Mouse (Mus musculus) small intestine, adult 2 months (tissue): ENCODE results near the gene Mypn. TPM values are rescaled to one million over a fixed set of nuclear protein-coding genes. Genes with fewer than 3 reads are reported as not detected.

Experiments used
- H3K27ac ChIP-seq: fragments of 200-500 bp; 2 replicates; pipeline ENCODE4 v1.5.1; 2012; ENCODE audit warnings: low read depth, low read length, control low read depth, inconsistent platforms; ENCODE audit not compliant: insufficient read depth
- H3K27me3 ChIP-seq: fragments of 200-500 bp; 2 replicates; pipeline ENCODE4 v1.6.1; 2012; ENCODE audit warnings: mild to moderate bottlenecking, moderate library complexity, low read length, inconsistent platforms; ENCODE audit not compliant: control insufficient read depth, insufficient read depth
- H3K36me3 ChIP-seq: fragments of 200-500 bp; 2 replicates; pipeline ENCODE4 v1.6.1; 2012; ENCODE audit warnings: mild to moderate bottlenecking, low read length, control low read depth, inconsistent platforms; ENCODE audit not compliant: control insufficient read depth, insufficient read depth
- H3K4me1 ChIP-seq: fragments of 200-500 bp; 2 replicates; pipeline ENCODE4 v1.6.1; 2012; ENCODE audit warnings: low read length, inconsistent platforms, mixed read lengths; ENCODE audit not compliant: control insufficient read depth, insufficient read depth, insufficient read length
- H3K4me3 ChIP-seq: fragments of 200-500 bp; 2 replicates; pipeline ENCODE4 v1.5.1; 2012; ENCODE audit warnings: low read depth, mild to moderate bottlenecking, control low read depth, inconsistent platforms, low read length, moderate library complexity
- CTCF ChIP-seq: fragments of 200-500 bp; IDR thresholded peaks from 2 replicates; pipeline ENCODE4 v1.5.1; 2012; ENCODE audit warnings: low read depth, mild to moderate bottlenecking, control low read depth, inconsistent platforms, low read length, moderate library complexity, mixed read lengths; ENCODE audit not compliant: insufficient replicate concordance, insufficient read length; ENCODE audit errors: extremely low read depth
- POLR2A ChIP-seq: fragments of 200-500 bp; IDR thresholded peaks from 2 replicates; pipeline ENCODE4 v1.6.1; 2012; ENCODE audit warnings: low read depth, mild to moderate bottlenecking, control low read depth, inconsistent platforms, low read length, moderate library complexity
- WGBS: fragments of 180-500 bp; shearing (Covaris S2); methylation state at CpG from one replicate; pipeline ENCODE4 v1.1.7; 2018; 5-methylcytosine and 5-hydroxymethylcytosine counted together
- polyA plus RNA-seq: library from polyadenylated mRNA; depleted of rRNA; stranded (reverse); fragments of >200 nt; gene quantifications from 2 replicates; pipeline ENCODE4 v1.2.3, GENCODE M21; 2012

The Mypn gene
- polyA plus RNA-seq, 1 experiment = 0.05 TPM

GRCm38 (mm10) chr10:63201534-63201933 is 2.2 kb downstream of the Mypn start:
- Histone ChIP-seq H3K4me1 (no peaks in the 10 kb centered on the region), H3K27me3 (no peaks in the 10 kb centered on the region), H3K4me3 (no peak overlapping the region), H3K36me3 (no peaks in the 10 kb centered on the region), H3K27ac (no peak overlapping the region)
- WGBS = 78% methylated on average over 8 of the region's 8 CpGs
- TF ChIP-seq POLR2A (no peak), CTCF (no peak)

DNA sequence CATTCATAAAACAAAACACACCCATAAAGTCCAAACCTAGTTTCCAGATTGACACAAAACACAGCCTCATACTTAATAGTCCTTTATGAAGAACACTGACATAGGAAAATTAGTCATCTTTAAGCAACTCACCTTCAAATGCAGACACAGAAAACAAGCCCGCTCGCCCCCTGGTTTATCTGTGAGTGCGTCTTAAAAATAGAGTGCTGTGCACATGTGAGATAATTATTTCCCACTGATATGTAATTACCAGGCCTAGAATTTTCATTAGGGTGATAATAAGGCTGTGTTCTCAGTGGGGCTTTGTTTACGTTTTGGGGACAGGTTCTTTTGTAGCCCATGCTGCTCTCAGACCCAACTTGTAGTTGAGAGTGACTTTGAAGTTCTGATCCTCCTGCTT is 4.7 kb downstream of the Mypn start:
- Histone ChIP-seq H3K36me3 (no peaks in the 10 kb centered on the region), H3K27me3 (no peaks in the 10 kb centered on the region), H3K4me1 (no peaks in the 10 kb centered on the region), H3K4me3 (no peak overlapping the region), H3K27ac (no peak overlapping the region)
- TF ChIP-seq POLR2A = no peak
- no peak for TF ChIP-seq CTCF
- 78% methylated on average over 4 of the region's 4 CpGs for WGBS

- no peaks in the 10 kb centered on the region for H3K36me3 ChIP-seq
- 85% methylated on average over 14 of the region's 14 CpGs for WGBS
- H3K27ac ChIP-seq = no peak overlapping the region
- no peak for TF ChIP-seq POLR2A
- TF ChIP-seq CTCF = no peak
- no peaks in the 10 kb centered on the region for H3K4me1 ChIP-seq
- no peak overlapping the region for H3K4me3 ChIP-seq
- H3K27me3 ChIP-seq = no peaks in the 10 kb centered on the region
Observed at GRCm38 (mm10) chr10:63192736-63193135, 11.0 kb downstream of the Mypn start.

GRCm38 (mm10) chr10:63192276-63192675 is 11.5 kb downstream of the Mypn start:
- TF ChIP-seq CTCF = no peak
- no peak for TF ChIP-seq POLR2A
- no peaks in the 10 kb centered on the region for H3K4me1 ChIP-seq
- 79% methylated on average over 18 of the region's 18 CpGs for WGBS
- no peaks in the 10 kb centered on the region for H3K27me3 ChIP-seq
- H3K4me3 ChIP-seq = no peak overlapping the region
- H3K36me3 ChIP-seq = no peaks in the 10 kb centered on the region
- no peak overlapping the region for H3K27ac ChIP-seq

DNA sequence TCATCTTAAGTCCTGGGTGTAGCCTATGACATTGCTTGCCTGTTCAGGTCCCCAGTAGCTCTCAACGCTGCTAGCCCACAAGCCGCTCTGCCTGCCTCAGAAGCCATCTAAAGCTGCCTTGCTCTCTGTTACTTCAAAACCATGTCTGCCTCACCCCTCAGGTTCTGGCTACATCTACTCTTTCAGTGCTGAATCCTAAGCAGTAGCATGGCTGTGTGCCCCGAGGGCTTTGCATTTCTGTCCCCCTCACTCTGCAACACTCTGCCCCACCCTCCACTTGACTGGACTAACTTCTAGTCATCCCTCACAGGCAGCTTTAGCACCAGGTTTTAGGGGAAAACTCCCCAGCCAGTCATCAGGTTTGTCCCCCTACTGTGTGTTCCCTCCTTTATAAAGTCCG is 19.3 kb downstream of the Mypn start:
- H3K27ac ChIP-seq = no peak overlapping the region
- 77% methylated on average over 4 of the region's 4 CpGs for WGBS
- H3K4me1 ChIP-seq = no peaks in the 10 kb centered on the region
- H3K4me3 ChIP-seq = no peak overlapping the region
- no peak for TF ChIP-seq POLR2A
- no peak for TF ChIP-seq CTCF
- no peaks in the 10 kb centered on the region for H3K27me3 ChIP-seq
- no peaks in the 10 kb centered on the region for H3K36me3 ChIP-seq

DNA sequence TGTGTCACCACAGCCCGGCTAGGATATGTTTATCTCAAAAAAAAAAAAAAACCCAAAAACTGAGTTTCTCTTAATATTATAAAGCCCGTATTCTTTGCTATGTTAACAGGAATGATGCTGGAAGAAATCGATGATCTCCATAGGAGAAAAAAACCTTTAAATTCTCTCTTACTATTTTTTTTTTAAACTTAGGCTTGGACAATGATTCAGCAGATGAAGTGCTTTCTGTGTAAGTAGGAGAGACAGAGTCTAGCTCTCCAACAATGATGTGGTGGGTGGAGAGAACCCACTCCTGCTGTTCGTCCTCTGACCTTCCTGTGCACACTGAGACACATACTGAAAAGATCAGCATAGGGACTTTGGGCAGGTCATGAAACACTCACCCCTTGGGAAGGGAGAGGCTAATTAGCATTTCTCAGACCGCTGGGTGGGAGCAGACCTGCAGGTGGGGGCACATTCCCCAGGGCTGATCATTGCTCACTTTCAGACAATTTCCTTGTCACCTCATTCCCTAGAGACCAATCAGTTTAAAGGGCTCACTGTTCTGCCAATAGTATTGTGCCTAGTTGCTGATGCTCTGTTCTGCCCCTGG is 21.5 kb downstream of the Mypn start:
- WGBS = 76% methylated on average over 5 of the region's 5 CpGs
- Histone ChIP-seq H3K36me3 (no peaks in the 10 kb centered on the region), H3K4me3 (no peak overlapping the region), H3K27me3 (no peaks in the 10 kb centered on the region), H3K27ac (no peak overlapping the region), H3K4me1 (no peaks in the 10 kb centered on the region)
- no peak for TF ChIP-seq POLR2A
- no peak for TF ChIP-seq CTCF

- H3K27me3 ChIP-seq = no peaks in the 10 kb centered on the region
- no peaks in the 10 kb centered on the region for H3K36me3 ChIP-seq
- TF ChIP-seq POLR2A (no peak), CTCF (no peak)
- H3K4me1 ChIP-seq = peaks cover 3% of the 10 kb centered on the region; the same call in 1 of the 2 replicates
- 40% methylated on average over 1 of the region's 1 CpGs for WGBS
- H3K27ac ChIP-seq = no peak overlapping the region
- H3K4me3 ChIP-seq = no peak overlapping the region
Observed at GRCm38 (mm10) chr10:63181166-63181565, 22.6 kb downstream of the Mypn start.
